Mouse (Mus musculus) gonadal fat pad, adult 2 months (tissue): ENCODE results near the gene Spaca4. TPM values are rescaled to one million over a fixed set of nuclear protein-coding genes. Genes with fewer than 3 reads are reported as not detected.

Experiments
- DNase-seq: peaks from one replicate; pipeline ENCODE4 v3.0.0-alpha.2; 2012; ENCODE audit warnings: low read depth
- polyA plus RNA-seq: library from polyadenylated mRNA; depleted of rRNA; stranded (reverse); fragments of >200 nt; gene quantifications from 2 replicates; pipeline ENCODE4 v1.2.3, GENCODE M21; 2012

Spaca4 gene
- polyA plus RNA-seq, 1 experiment, result 0.93 TPM

GRCm38 (mm10) chr7:45727625-45728024 lies 2.0 kb upstream of the Spaca4 start:
- DNase-seq, result no peak

DNA sequence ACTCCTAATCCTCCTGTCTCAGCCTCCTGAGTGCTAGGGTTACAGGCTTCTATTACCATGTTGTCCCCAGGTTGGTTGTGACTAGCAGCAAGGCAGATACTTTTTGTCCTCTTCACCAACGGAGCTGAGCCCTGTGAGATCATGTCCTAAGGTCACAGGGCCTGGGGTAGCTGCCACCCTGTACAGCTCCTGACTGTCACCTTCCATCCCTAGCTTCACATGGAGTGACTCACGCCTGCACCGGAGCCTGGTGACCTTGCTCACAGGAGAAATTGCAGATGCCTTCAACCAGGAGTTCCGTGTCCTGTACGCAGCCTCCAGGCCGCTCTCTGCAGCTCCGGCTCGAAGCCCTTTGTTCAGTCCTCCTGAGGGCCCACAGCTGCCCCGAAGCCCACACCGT lies 806 bp upstream of the Spaca4 start:
- DNase-seq, result no peak

GRCm38 (mm10) chr7:45725151-45725550 lies 462 bp downstream of the Spaca4 start:
- no peak for DNase-seq

GRCm38 (mm10) chr7:45723781-45724180 lies 1.8 kb downstream of the Spaca4 start:
- DNase-seq, result no peak

- no peak for DNase-seq
Observed at GRCm38 (mm10) chr7:45723301-45723700, 2.3 kb downstream of the Spaca4 start.

DNA sequence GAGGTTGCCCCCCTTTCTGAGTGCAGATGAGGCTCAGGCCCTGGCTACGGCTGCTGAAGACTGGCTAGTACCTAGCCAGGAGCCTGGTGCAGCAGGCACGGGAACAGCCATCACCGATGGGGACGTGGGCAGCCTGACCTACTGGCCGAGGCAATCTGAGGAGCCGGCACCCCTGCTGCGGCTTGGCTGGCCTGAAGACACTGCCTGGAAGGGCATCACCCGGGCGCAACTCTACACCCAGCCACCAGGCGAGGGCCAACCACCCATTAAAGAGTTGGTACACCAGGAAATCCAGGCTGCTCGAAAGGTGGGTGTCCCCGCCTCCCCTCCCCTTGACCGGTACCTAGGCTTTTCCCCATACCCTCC lies 3.3 kb downstream of the Spaca4 start:
- no peak for DNase-seq

- DNase-seq, result no peak
Observed at GRCm38 (mm10) chr7:45721642-45722347, 3.8 kb downstream of the Spaca4 start.

GRCm38 (mm10) chr7:45721234-45721571 lies 4.4 kb downstream of the Spaca4 start:
- no peak for DNase-seq

DNA sequence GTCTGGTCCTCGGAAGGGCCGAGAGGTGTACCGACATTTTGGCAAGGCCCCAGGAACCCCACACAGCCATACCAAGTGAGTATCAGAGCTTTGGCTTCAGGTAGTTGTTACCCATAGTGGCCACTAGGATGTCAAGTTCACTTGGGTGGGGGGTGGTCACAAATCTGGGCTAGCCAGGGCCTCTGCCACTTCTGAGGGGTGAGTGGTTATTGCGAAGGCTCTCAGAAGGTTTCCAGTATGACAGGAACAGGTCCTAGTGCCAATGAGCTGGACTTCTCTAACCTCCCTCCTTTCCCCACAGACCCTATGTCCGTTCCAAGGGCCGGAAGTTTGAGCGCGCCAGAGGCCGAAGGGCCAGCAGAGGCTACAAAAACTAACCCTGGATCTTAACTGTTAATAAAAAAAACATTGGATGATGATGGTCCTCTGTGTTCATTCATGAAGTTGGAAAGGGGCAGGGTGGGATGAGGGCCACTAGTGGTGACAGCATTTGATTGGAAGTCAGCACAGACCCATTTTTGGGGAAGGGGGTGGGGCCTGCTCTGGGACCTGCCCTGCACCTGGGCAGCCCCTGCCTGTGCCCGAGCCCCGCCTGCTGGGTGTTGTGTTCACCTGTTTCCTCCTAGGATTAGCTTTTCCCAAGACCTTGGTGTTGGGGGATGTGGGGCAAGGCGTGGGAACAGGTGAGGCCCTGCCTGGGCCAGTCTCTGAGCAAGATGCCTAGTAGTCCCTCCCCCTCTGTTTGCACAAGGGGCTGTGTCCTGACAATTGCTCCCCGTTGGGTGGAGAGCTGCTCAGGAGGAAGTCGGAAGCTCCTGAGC lies 5.0 kb downstream of the Spaca4 start, which contains the start of gene Fam83e:
TSS of gene Fam83e (plus strand) at position 800 of the 821 bp plus-strand sequence.
- no peak for DNase-seq

GRCm38 (mm10) chr7:45719738-45720412 lies 5.7 kb downstream of the Spaca4 start:
- no peak for DNase-seq

GRCm38 (mm10) chr7:45719180-45719579 lies 6.4 kb downstream of the Spaca4 start:
- DNase-seq, result no peak

GRCm38 (mm10) chr7:45718331-45718730 lies 7.3 kb downstream of the Spaca4 start:
- no peak for DNase-seq

- DNase-seq, result no peak
Observed at GRCm38 (mm10) chr7:45717918-45718297, 7.7 kb downstream of the Spaca4 start, which contains the start of gene Sphk2. Sphk2 (minus strand) TSS chr7:45718002.

- no peak for DNase-seq
Observed at GRCm38 (mm10) chr7:45716952-45717917, 8.4 kb downstream of the Spaca4 start.

GRCm38 (mm10) chr7:45716460-45716857 lies 9.2 kb downstream of the Spaca4 start:
- DNase-seq, result no peak

GRCm38 (mm10) chr7:45715741-45716459 lies 9.7 kb downstream of the Spaca4 start:
- no peak for DNase-seq

DNA sequence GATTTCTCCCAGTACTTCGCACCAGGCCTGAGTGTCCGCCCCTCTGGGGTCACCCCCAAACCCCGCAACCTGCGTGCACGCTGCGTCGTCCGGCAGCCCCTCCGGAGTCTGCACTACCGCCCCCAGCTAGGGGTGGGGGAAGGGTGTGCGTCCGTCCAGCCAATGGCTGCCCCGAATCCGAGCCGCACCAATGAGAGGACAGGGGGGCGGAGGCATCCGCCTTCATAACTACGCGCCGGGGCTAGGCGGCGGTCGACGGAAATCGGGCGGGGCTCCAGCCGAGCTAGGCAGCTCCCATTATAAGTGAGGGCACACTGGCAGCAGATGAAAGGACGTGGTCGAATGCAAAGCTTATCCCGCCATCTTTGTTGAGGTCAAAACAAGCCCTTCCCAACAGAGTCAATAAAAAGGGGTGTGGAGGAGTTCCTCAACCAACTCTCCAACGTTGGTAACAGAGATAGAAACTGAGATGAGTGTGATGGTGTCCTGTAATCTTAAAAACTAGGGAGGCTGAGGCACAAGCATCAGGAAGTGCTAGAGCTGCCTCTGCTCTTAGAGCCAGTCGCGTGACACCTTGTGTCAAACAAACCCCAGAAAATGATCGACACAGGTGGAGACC lies 10.4 kb downstream of the Spaca4 start, which contains the start of gene Rpl18:
TSS of gene Rpl18 (plus strand) at position 368 of the 619 bp plus-strand sequence.
- DNase-seq, result no peak

GRCm38 (mm10) chr7:45714630-45715089 lies 11.0 kb downstream of the Spaca4 start:
- no peak for DNase-seq

- no peak for DNase-seq
Observed at GRCm38 (mm10) chr7:45713881-45714520, 11.6 kb downstream of the Spaca4 start.

GRCm38 (mm10) chr7:45713396-45713795 lies 12.2 kb downstream of the Spaca4 start:
- DNase-seq, result no peak
